Mouse (Mus musculus): ENCODE measurements around the gene Olfr741.

The Olfr741 gene

GRCm38 (mm10) chr14:50472438-50472837 is at the start of gene Olfr741:
TSS of gene Olfr741 (plus strand) at chr14:50472738.
- no peak for DNase-seq

GRCm38 (mm10) chr14:50445245-50445644 is 27.3 kb upstream of the Olfr741 start, which contains the start of gene Olfr740:
TSS of gene Olfr740 (plus strand) at chr14:50445545.
- DNase-seq = no peak

- no peak for DNase-seq
These were observed 5.9 kb downstream of the Olfr741 start for GRCm38 (mm10) chr14:50478406-50478805.

- DNase-seq = no peak
These were observed 30.8 kb downstream of the Olfr741 start, which contains the start of gene Olfr742 for GRCm38 (mm10) chr14:50503300-50503699. TSS of gene Olfr742 (plus strand) at chr14:50503600.

GRCm38 (mm10) chr14:50521539-50521938 is 49.0 kb downstream of the Olfr741 start, which contains the start of gene Olfr743:
TSS of gene Olfr743 (plus strand) at chr14:50521839.
- DNase-seq = no peak

Data from liver (tissue).